Mouse (Mus musculus) liver, adult 2 months (tissue): ENCODE data around the gene Kcnh4. TPM values are rescaled to one million over a fixed set of nuclear protein-coding genes. Genes with fewer than 3 reads are reported as not detected.

ENCODE experiments used
- DNase-seq: peaks from one replicate; pipeline ENCODE4 v3.0.0-alpha.2; 2011; ENCODE audit warnings: low read depth, low spot score; ENCODE audit errors: extremely low read depth
- H3K27ac ChIP-seq: fragments of 200-500 bp; replicated peaks from 2 replicates; pipeline ENCODE4 v1.5.1; 2012; ENCODE audit warnings: low read depth, mild to moderate bottlenecking, control low read depth, inconsistent platforms, low read length; ENCODE audit not compliant: insufficient read depth
- H3K27me3 ChIP-seq: fragments of 200-500 bp; 2 replicates; pipeline ENCODE4 v1.6.1; 2012; ENCODE audit warnings: mild to moderate bottlenecking, moderate library complexity, low read length, inconsistent platforms; ENCODE audit not compliant: control insufficient read depth, insufficient read depth
- H3K36me3 ChIP-seq: fragments of 200-500 bp; 2 replicates; pipeline ENCODE4 v1.6.1; 2012; ENCODE audit warnings: low read length, inconsistent platforms; ENCODE audit not compliant: control insufficient read depth, insufficient read depth
- H3K4me1 ChIP-seq: fragments of 200-500 bp; 2 replicates; pipeline ENCODE4 v1.6.1; 2011; ENCODE audit warnings: low read length; ENCODE audit not compliant: control insufficient read depth, insufficient read depth
- H3K4me3 ChIP-seq: fragments of 200-500 bp; 2 replicates; pipeline ENCODE4 v1.5.1; 2011; ENCODE audit warnings: low read depth, mild to moderate bottlenecking, control low read depth, low read length, moderate library complexity; ENCODE audit not compliant: insufficient read depth
- H3K79me2 ChIP-seq: fragments of 200-500 bp; 2 replicates; pipeline ENCODE4 v1.6.1; 2012; ENCODE audit warnings: inconsistent platforms, mild to moderate bottlenecking, low read length, moderate library complexity; ENCODE audit not compliant: control insufficient read depth, insufficient read depth
- H3K9ac ChIP-seq: fragments of 200-500 bp; 2 replicates; pipeline ENCODE4 v1.6.1; 2012; ENCODE audit warnings: low read depth, mild to moderate bottlenecking, control low read depth, inconsistent platforms, low read length
- CTCF ChIP-seq: fragments of 200-500 bp; IDR thresholded peaks from 2 replicates; pipeline ENCODE4 v1.5.1; 2011; ENCODE audit warnings: low read depth, low read length, control low read depth
- POLR2A ChIP-seq: fragments of 200-500 bp; IDR thresholded peaks from 2 replicates; pipeline ENCODE4 v1.6.1; 2011; ENCODE audit warnings: low read length, control low read depth; ENCODE audit not compliant: insufficient read depth; ENCODE audit errors: extremely low read depth
- WGBS: fragments of 180-500 bp; shearing (Covaris S2); methylation state at CpG from one replicate; pipeline ENCODE4 v1.1.7; 2018; 5-methylcytosine and 5-hydroxymethylcytosine counted together
- polyA plus RNA-seq: library from polyadenylated mRNA; depleted of rRNA; stranded (reverse); fragments of >200 nt; gene quantifications from 2 replicates; pipeline ENCODE4 v1.2.3, GENCODE M21; 2012
- total RNA-seq: library from RNA; depleted of rRNA; stranded (reverse); fragments of >200 nt; gene quantifications from 2 replicates; pipeline ENCODE4 v1.2.3, GENCODE M21; 2014

Kcnh4 gene
- total and polyA plus RNA-seq, 2 experiments = not detected

GRCm38 (mm10) chr11:100728601-100729000, 31.1 kb downstream of the Kcnh4 start:
- no peaks in the 10 kb centered on the region for H3K27me3 ChIP-seq
- 87% methylated on average over 6 of the region's 6 CpGs for WGBS
- H3K27ac ChIP-seq = no peak overlapping the region
- peaks cover 22% of the 10 kb centered on the region for H3K4me1 ChIP-seq
- H3K9ac ChIP-seq = no peak overlapping the region
- peaks cover 4% of the 10 kb centered on the region; the same call in 1 of the 2 replicates for H3K36me3 ChIP-seq
- no peak overlapping the region for H3K4me3 ChIP-seq
- DNase-seq = no peak
- TF ChIP-seq POLR2A = no peak
- peaks cover 46% of the 10 kb centered on the region for H3K79me2 ChIP-seq

- no peak for TF ChIP-seq CTCF
- TF ChIP-seq POLR2A = no peak
- no peaks in the 10 kb centered on the region for H3K27me3 ChIP-seq
- H3K9ac ChIP-seq = no peak overlapping the region
- H3K79me2 ChIP-seq = peaks cover 42% of the 10 kb centered on the region
- H3K27ac ChIP-seq = no peak overlapping the region
- 85% methylated on average over 3 of the region's 3 CpGs for WGBS
- no peak overlapping the region for H3K4me3 ChIP-seq
- 0 out of 2 replicates have a peak, but pooled peaks cover 2% of the 10 kb centered on the region for H3K36me3 ChIP-seq
- peaks cover 28% of the 10 kb centered on the region for H3K4me1 ChIP-seq
- DNase-seq = peak; percentile 40
Measured at GRCm38 (mm10) chr11:100727201-100727600, 32.5 kb downstream of the Kcnh4 start.

- H3K27me3 ChIP-seq = no peaks in the 10 kb centered on the region
- 0 out of 2 replicates have a peak, but pooled peaks cover 2% of the 10 kb centered on the region for H3K36me3 ChIP-seq
- no peak overlapping the region for H3K4me3 ChIP-seq
- 36% methylated on average over 5 of the region's 5 CpGs for WGBS
- peak overlapping the region; percentile 28; the same call in 1 of the 2 replicates for H3K9ac ChIP-seq
- TF ChIP-seq CTCF (no peak), POLR2A (no peak)
- H3K79me2 ChIP-seq = peaks cover 25% of the 10 kb centered on the region; the same call in 1 of the 2 replicates
- H3K27ac ChIP-seq = peak overlapping the region; percentile 82
- peak; percentile 61 for DNase-seq
- H3K4me1 ChIP-seq = peaks cover 32% of the 10 kb centered on the region
Measured at GRCm38 (mm10) chr11:100724919-100725512, 34.7 kb downstream of the Kcnh4 start.

GRCm38 (mm10) chr11:100722493-100723028, 37.2 kb downstream of the Kcnh4 start:
- Histone ChIP-seq H3K79me2 (peaks cover 15% of the 10 kb centered on the region; the same call in 1 of the 2 replicates), H3K4me3 (no peak overlapping the region), H3K27me3 (no peaks in the 10 kb centered on the region), H3K36me3 (peaks cover 7% of the 10 kb centered on the region), H3K9ac (no peak overlapping the region), H3K27ac (peak overlapping the region; percentile 32), H3K4me1 (peaks cover 33% of the 10 kb centered on the region)
- no peak for DNase-seq
- TF ChIP-seq POLR2A = no peak
- no peak for TF ChIP-seq CTCF
- 45% methylated on average over 2 of the region's 2 CpGs for WGBS

GRCm38 (mm10) chr11:100721776-100722492, 37.8 kb downstream of the Kcnh4 start:
- peaks cover 30% of the 10 kb centered on the region for H3K4me1 ChIP-seq
- no peak overlapping the region for H3K4me3 ChIP-seq
- no peaks in the 10 kb centered on the region for H3K27me3 ChIP-seq
- WGBS = 53% methylated on average over 8 of the region's 8 CpGs
- peak overlapping the region; percentile 45 for H3K27ac ChIP-seq
- TF ChIP-seq POLR2A (no peak), CTCF (no peak)
- H3K79me2 ChIP-seq = peaks cover 12% of the 10 kb centered on the region; the same call in 1 of the 2 replicates
- H3K36me3 ChIP-seq = peaks cover 11% of the 10 kb centered on the region
- no peak for DNase-seq
- H3K9ac ChIP-seq = no peak overlapping the region
